Mouse (Mus musculus) hematopoietic multipotent progenitor cell, adult 10-12 weeks (in vitro differentiated cells): Measurements from ENCODE around the gene Plac9a. TPM values are rescaled to one million over a fixed set of nuclear protein-coding genes. Genes with fewer than 3 reads are reported as not detected.

ENCODE experiments used
- polyA plus RNA-seq: library from polyadenylated mRNA; stranded (reverse); fragments of >175 nt; gene quantifications from 2 replicates; pipeline ENCODE4 v1.2.3, GENCODE M21; 2012; ENCODE audit warnings: low replicate concordance

Plac9a gene
- not detected in 2 replicates for polyA plus RNA-seq

GRCm38 (mm10) chr14:25903000-25903399 is at the start of gene Plac9a:
TSS of gene Plac9a (minus strand) at chr14:25903100.

GRCm38 (mm10) chr14:25938004-25938403 is 35.1 kb upstream of the Plac9a start, which contains the start of gene Cphx1:
TSS of gene Cphx1 (plus strand) at chr14:25938304.

GRCm38 (mm10) chr14:25927562-25927881 is 24.6 kb upstream of the Plac9a start, which contains the start of gene Tmem254a:
TSS of gene Tmem254a (minus strand) at chr14:25927672.

GRCm38 (mm10) chr14:25841991-25842687 is 60.8 kb downstream of the Plac9a start, which contains the start of gene Anxa11:
TSS of gene Anxa11 (plus strand) at chr14:25842156.

Other genes starting within 250 kb of the Plac9a start
- 21.3 and 33.0 TPM in 2 replicates for gene Ppif, start 208.9 kb downstream of the Plac9a start, polyA plus RNA-seq
- 15.0 and 18.0 TPM in 2 replicates for gene Zcchc24, start 134.1 kb downstream of the Plac9a start, polyA plus RNA-seq
- 147 and 456 TPM in 2 replicates for gene Anxa11, start 60.9 kb downstream of the Plac9a start, polyA plus RNA-seq
- gene Tmem254a, start 24.6 kb upstream of the Plac9a start, polyA plus RNA-seq = 3.9 TPM in 1 of 2 replicates, not detected in the other
- gene Cphx1, start 35.2 kb upstream of the Plac9a start, polyA plus RNA-seq = not detected in 2 replicates
- gene Duxbl1, start 75.5 kb upstream of the Plac9a start, polyA plus RNA-seq = not detected in 2 replicates
- gene Gm9780, start 139.6 kb upstream of the Plac9a start, polyA plus RNA-seq = 0.63 TPM in 1 of 2 replicates, not detected in the other
- gene Tmem254c, start 164.3 kb upstream of the Plac9a start, polyA plus RNA-seq = 4.9 and 11.4 TPM in 2 replicates
- not detected in 2 replicates for gene Cphx2, start 178.4 kb upstream of the Plac9a start, polyA plus RNA-seq
- gene Cphx3, start 179.2 kb upstream of the Plac9a start, polyA plus RNA-seq = not detected in 2 replicates
- 0.09 TPM in 1 of 2 replicates, not detected in the other for gene Duxbl2, start 215.2 kb upstream of the Plac9a start, polyA plus RNA-seq